Mouse (Mus musculus): Measurements from ENCODE around the gene Vill. TPM values are rescaled to one million over a fixed set of nuclear protein-coding genes. Genes with fewer than 3 reads are reported as not detected.

Gene Vill
- polyA plus RNA-seq (2015; fragmentation: Nextera tagmentation; extraction: Ambion mirVana): 2.9 and 3.7 TPM in 2 replicates

GRCm38 (mm10) chr9:119052154-119052944 lies at the start of gene Vill:
Gene Vill, plus strand, starts transcription at chr9:119052778.
- no peak within 1 kb of the TSS for H3K27ac ChIP-seq (ENCODE audit: low read length)
- H3K4me2 ChIP-seq (ENCODE audit: low read length): peak within 1 kb of the TSS; percentile 44
- no peaks in the 10 kb centered on the region for H3K36me3 ChIP-seq (ENCODE audit: control insufficient read depth, insufficient read depth, low read length)
- H3K4me1 ChIP-seq (ENCODE audit: control insufficient read depth, insufficient read depth, low read length): peaks cover 6% of the 10 kb centered on the region; the same call in 1 of the 2 replicates
- no peaks in the 10 kb centered on the region for H3K9me3 ChIP-seq (replicated peaks; ENCODE audit: control insufficient read depth, low read length, poor library complexity, severe bottlenecking)
- H3K9ac ChIP-seq (ENCODE audit: low read depth, low read length): peak within 1 kb of the TSS; percentile 44; the same call in 1 of the 2 replicates
- H3K27me3 ChIP-seq (ENCODE audit: control insufficient read depth, insufficient read depth, low read depth, low read length): peaks cover 12% of the 10 kb centered on the region; the same call in 1 of the 2 replicates
- 17% methylated on average over 22 of the region's 22 CpGs for WGBS
- no peak for ATAC-seq
- no peak within 1 kb of the TSS; the same call in 1 of the 2 replicates for H3K4me3 ChIP-seq (ENCODE audit: low read depth, low read length)

GRCm38 (mm10) chr9:119003990-119004702 lies 48.4 kb upstream of the Vill start:
- Histone ChIP-seq H3K4me2 (ENCODE audit: low read length) (no peak overlapping the region), H3K4me3 (ENCODE audit: low read depth, low read length) (no peak overlapping the region), H3K36me3 (ENCODE audit: control insufficient read depth, insufficient read depth, low read length) (no peaks in the 10 kb centered on the region), H3K27me3 (ENCODE audit: control insufficient read depth, insufficient read depth, low read depth, low read length) (no peaks in the 10 kb centered on the region), H3K9me3 (replicated peaks; ENCODE audit: control insufficient read depth, low read length, poor library complexity, severe bottlenecking) (no peaks in the 10 kb centered on the region), H3K27ac (ENCODE audit: low read length) (no peak overlapping the region), H3K4me1 (ENCODE audit: control insufficient read depth, insufficient read depth, low read length) (no peaks in the 10 kb centered on the region), H3K9ac (ENCODE audit: low read depth, low read length) (no peak overlapping the region)
- no peak for ATAC-seq
- 91% methylated on average over 23 of the region's 23 CpGs for WGBS

GRCm38 (mm10) chr9:119004703-119005076 lies 47.9 kb upstream of the Vill start:
- Histone ChIP-seq H3K4me1 (ENCODE audit: control insufficient read depth, insufficient read depth, low read length) (no peaks in the 10 kb centered on the region), H3K4me3 (ENCODE audit: low read depth, low read length) (no peak overlapping the region), H3K27me3 (ENCODE audit: control insufficient read depth, insufficient read depth, low read depth, low read length) (no peaks in the 10 kb centered on the region), H3K4me2 (ENCODE audit: low read length) (no peak overlapping the region), H3K27ac (ENCODE audit: low read length) (no peak overlapping the region), H3K9ac (ENCODE audit: low read depth, low read length) (no peak overlapping the region), H3K36me3 (ENCODE audit: control insufficient read depth, insufficient read depth, low read length) (no peaks in the 10 kb centered on the region), H3K9me3 (replicated peaks; ENCODE audit: control insufficient read depth, low read length, poor library complexity, severe bottlenecking) (no peaks in the 10 kb centered on the region)
- ATAC-seq: no peak; the same call in 1 of the 2 replicates
- 93% methylated on average over 16 of the region's 16 CpGs for WGBS

GRCm38 (mm10) chr9:119005303-119006029 lies 47.1 kb upstream of the Vill start:
- no peak overlapping the region for H3K27ac ChIP-seq (ENCODE audit: low read length)
- WGBS: 76% methylated on average over 15 of the region's 15 CpGs
- no peaks in the 10 kb centered on the region for H3K36me3 ChIP-seq (ENCODE audit: control insufficient read depth, insufficient read depth, low read length)
- no peak overlapping the region for H3K9ac ChIP-seq (ENCODE audit: low read depth, low read length)
- no peaks in the 10 kb centered on the region for H3K4me1 ChIP-seq (ENCODE audit: control insufficient read depth, insufficient read depth, low read length)
- H3K4me3 ChIP-seq (ENCODE audit: low read depth, low read length): no peak overlapping the region
- no peak for ATAC-seq
- no peak overlapping the region for H3K4me2 ChIP-seq (ENCODE audit: low read length)
- no peaks in the 10 kb centered on the region for H3K9me3 ChIP-seq (replicated peaks; ENCODE audit: control insufficient read depth, low read length, poor library complexity, severe bottlenecking)
- no peaks in the 10 kb centered on the region for H3K27me3 ChIP-seq (ENCODE audit: control insufficient read depth, insufficient read depth, low read depth, low read length)

GRCm38 (mm10) chr9:119007266-119007665 lies 45.3 kb upstream of the Vill start:
- H3K9me3 ChIP-seq (replicated peaks; ENCODE audit: control insufficient read depth, low read length, poor library complexity, severe bottlenecking): no peaks in the 10 kb centered on the region
- no peak overlapping the region for H3K4me3 ChIP-seq (ENCODE audit: low read depth, low read length)
- WGBS: 86% methylated on average over 10 of the region's 10 CpGs
- no peaks in the 10 kb centered on the region; the same call in 1 of the 2 replicates for H3K36me3 ChIP-seq (ENCODE audit: control insufficient read depth, insufficient read depth, low read length)
- H3K9ac ChIP-seq (ENCODE audit: low read depth, low read length): no peak overlapping the region
- H3K27me3 ChIP-seq (ENCODE audit: control insufficient read depth, insufficient read depth, low read depth, low read length): no peaks in the 10 kb centered on the region
- H3K4me1 ChIP-seq (ENCODE audit: control insufficient read depth, insufficient read depth, low read length): no peaks in the 10 kb centered on the region
- H3K27ac ChIP-seq (ENCODE audit: low read length): no peak overlapping the region
- ATAC-seq: no peak
- H3K4me2 ChIP-seq (ENCODE audit: low read length): no peak overlapping the region

- Histone ChIP-seq H3K9me3 (replicated peaks; ENCODE audit: control insufficient read depth, low read length, poor library complexity, severe bottlenecking) (no peaks in the 10 kb centered on the region), H3K27ac (ENCODE audit: low read length) (no peak overlapping the region), H3K4me2 (ENCODE audit: low read length) (no peak overlapping the region), H3K36me3 (ENCODE audit: control insufficient read depth, insufficient read depth, low read length) (peaks cover 6% of the 10 kb centered on the region; the same call in 1 of the 2 replicates), H3K4me3 (ENCODE audit: low read depth, low read length) (no peak overlapping the region), H3K9ac (ENCODE audit: low read depth, low read length) (no peak overlapping the region), H3K4me1 (ENCODE audit: control insufficient read depth, insufficient read depth, low read length) (no peaks in the 10 kb centered on the region), H3K27me3 (ENCODE audit: control insufficient read depth, insufficient read depth, low read depth, low read length) (no peaks in the 10 kb centered on the region)
- WGBS: 85% methylated on average over 7 of the region's 7 CpGs
- ATAC-seq: no peak
Measured at GRCm38 (mm10) chr9:119008871-119009270, 43.7 kb upstream of the Vill start.

GRCm38 (mm10) chr9:119010156-119010710 lies 42.3 kb upstream of the Vill start:
- no peak overlapping the region for H3K4me3 ChIP-seq (ENCODE audit: low read depth, low read length)
- H3K9me3 ChIP-seq (replicated peaks; ENCODE audit: control insufficient read depth, low read length, poor library complexity, severe bottlenecking): no peaks in the 10 kb centered on the region
- H3K36me3 ChIP-seq (ENCODE audit: control insufficient read depth, insufficient read depth, low read length): peaks cover 12% of the 10 kb centered on the region; the same call in 1 of the 2 replicates
- no peak overlapping the region for H3K27ac ChIP-seq (ENCODE audit: low read length)
- 90% methylated on average over 13 of the region's 13 CpGs for WGBS
- no peak overlapping the region for H3K9ac ChIP-seq (ENCODE audit: low read depth, low read length)
- no peak overlapping the region for H3K4me2 ChIP-seq (ENCODE audit: low read length)
- ATAC-seq: no peak
- H3K27me3 ChIP-seq (ENCODE audit: control insufficient read depth, insufficient read depth, low read depth, low read length): no peaks in the 10 kb centered on the region
- H3K4me1 ChIP-seq (ENCODE audit: control insufficient read depth, insufficient read depth, low read length): no peaks in the 10 kb centered on the region

GRCm38 (mm10) chr9:119016785-119017507 lies 35.6 kb upstream of the Vill start:
- Histone ChIP-seq H3K4me2 (ENCODE audit: low read length) (no peak overlapping the region), H3K9me3 (replicated peaks; ENCODE audit: control insufficient read depth, low read length, poor library complexity, severe bottlenecking) (no peaks in the 10 kb centered on the region), H3K9ac (ENCODE audit: low read depth, low read length) (no peak overlapping the region), H3K36me3 (ENCODE audit: control insufficient read depth, insufficient read depth, low read length) (peaks cover 12% of the 10 kb centered on the region; the same call in 1 of the 2 replicates), H3K4me1 (ENCODE audit: control insufficient read depth, insufficient read depth, low read length) (no peaks in the 10 kb centered on the region), H3K27ac (ENCODE audit: low read length) (no peak overlapping the region), H3K27me3 (ENCODE audit: control insufficient read depth, insufficient read depth, low read depth, low read length) (no peaks in the 10 kb centered on the region), H3K4me3 (ENCODE audit: low read depth, low read length) (no peak overlapping the region)
- whole genome bisulfite sequencing: 80% methylated on average over 7 of the region's 7 CpGs
- no peak for ATAC-seq
